Mouse (Mus musculus): ENCODE results near the gene Rell1. TPM values are rescaled to one million over a fixed set of nuclear protein-coding genes. Genes with fewer than 3 reads are reported as not detected.

Rell1 gene
- total and polyA plus RNA-seq, 3 experiments = 3.4 to 10.4 (median 9.3) TPM

DNA sequence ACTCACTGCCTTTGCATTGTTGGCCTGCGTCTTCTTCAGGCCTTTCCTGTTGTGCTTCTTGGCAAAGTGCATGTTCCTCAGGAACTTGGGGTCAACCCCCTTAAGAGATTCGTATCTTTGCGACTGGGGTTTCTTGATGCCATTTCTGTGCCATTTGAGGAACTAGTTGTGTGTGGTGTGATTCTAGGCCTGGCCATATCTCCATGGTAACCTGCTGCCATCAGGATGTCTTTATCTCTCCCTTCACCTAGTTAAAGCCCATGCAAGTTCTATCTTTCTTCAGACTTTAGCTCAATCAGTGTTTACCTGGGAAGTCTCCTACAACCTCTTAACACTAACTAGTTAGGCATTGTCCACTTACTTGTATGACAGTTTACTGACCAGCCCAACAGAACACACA, 22.0 kb upstream of the Rell1 start:
- Histone ChIP-seq H3K27ac (no peak overlapping the region), H3K4me1 (ENCODE audit: control insufficient read depth, insufficient read depth, low read length) (no peaks in the 10 kb centered on the region), H3K27me3 (ENCODE audit: control insufficient read depth, insufficient read depth, low read length) (no peaks in the 10 kb centered on the region), H3K36me3 (ENCODE audit: control insufficient read depth, insufficient read depth, low read length) (no peaks in the 10 kb centered on the region), H3K9ac (ENCODE audit: low read depth, low read length) (no peak overlapping the region), H3K79me2 (replicated peaks; ENCODE audit: control insufficient read depth, insufficient read depth, low read length) (no peaks in the 10 kb centered on the region), H3K4me3 (no peak overlapping the region)
- intact Hi-C loops (cut with DNase I) = no loop called here
- 85% methylated on average over 3 of the region's 3 CpGs for WGBS
- DNase-seq = no peak
- TF ChIP-seq EP300 (IDR thresholded peaks at IDR 0.05; ENCODE audit: insufficient read depth, low read depth, low read length) (no peak), CTCF (IDR thresholded peaks at IDR 0.05) (no peak), POLR2A (IDR thresholded peaks at IDR 0.05; ENCODE audit: insufficient read depth, low read depth, low read length) (no peak)

- 86% methylated on average over 6 of the region's 6 CpGs for WGBS
- Histone ChIP-seq H3K9ac (ENCODE audit: low read depth, low read length) (no peak overlapping the region), H3K4me1 (ENCODE audit: control insufficient read depth, insufficient read depth, low read length) (no peaks in the 10 kb centered on the region; the same call in 1 of the 2 replicates), H3K4me3 (no peak overlapping the region), H3K36me3 (ENCODE audit: control insufficient read depth, insufficient read depth, low read length) (no peaks in the 10 kb centered on the region), H3K27me3 (ENCODE audit: control insufficient read depth, insufficient read depth, low read length) (no peaks in the 10 kb centered on the region), H3K79me2 (replicated peaks; ENCODE audit: control insufficient read depth, insufficient read depth, low read length) (no peaks in the 10 kb centered on the region), H3K27ac (no peak overlapping the region)
- TF ChIP-seq CTCF (IDR thresholded peaks at IDR 0.05) (no peak), EP300 (IDR thresholded peaks at IDR 0.05; ENCODE audit: insufficient read depth, low read depth, low read length) (no peak), POLR2A (IDR thresholded peaks at IDR 0.05; ENCODE audit: insufficient read depth, low read depth, low read length) (no peak)
- intact Hi-C loops (cut with DNase I) = no loop called here
- no peak for DNase-seq
Measured at GRCm38 (mm10) chr5:63986337-63986736, 17.6 kb upstream of the Rell1 start.

GRCm38 (mm10) chr5:63982296-63982695, 13.6 kb upstream of the Rell1 start:
- DNase-seq = peak in 1 of 2 experiments; percentile 36
- H3K27me3 ChIP-seq (ENCODE audit: control insufficient read depth, insufficient read depth, low read length) = no peaks in the 10 kb centered on the region
- H3K79me2 ChIP-seq (replicated peaks; ENCODE audit: control insufficient read depth, insufficient read depth, low read length) = no peaks in the 10 kb centered on the region
- 4% methylated on average over 11 of the region's 11 CpGs for WGBS
- TF ChIP-seq POLR2A (IDR thresholded peaks at IDR 0.05; ENCODE audit: insufficient read depth, low read depth, low read length) = no peak
- TF ChIP-seq CTCF (IDR thresholded peaks at IDR 0.05) = no peak
- TF ChIP-seq EP300 (IDR thresholded peaks at IDR 0.05; ENCODE audit: insufficient read depth, low read depth, low read length) = no peak
- H3K27ac ChIP-seq = no peak overlapping the region
- no peak overlapping the region for H3K9ac ChIP-seq (ENCODE audit: low read depth, low read length)
- intact Hi-C loops (cut with DNase I) = no loop called here
- no peak overlapping the region for H3K4me3 ChIP-seq
- H3K36me3 ChIP-seq (ENCODE audit: control insufficient read depth, insufficient read depth, low read length) = no peaks in the 10 kb centered on the region
- no peaks in the 10 kb centered on the region; the same call in 1 of the 2 replicates for H3K4me1 ChIP-seq (ENCODE audit: control insufficient read depth, insufficient read depth, low read length)

GRCm38 (mm10) chr5:63970991-63971390, 2.3 kb upstream of the Rell1 start:
- no peaks in the 10 kb centered on the region for H3K36me3 ChIP-seq (ENCODE audit: control insufficient read depth, insufficient read depth, low read length)

DNA sequence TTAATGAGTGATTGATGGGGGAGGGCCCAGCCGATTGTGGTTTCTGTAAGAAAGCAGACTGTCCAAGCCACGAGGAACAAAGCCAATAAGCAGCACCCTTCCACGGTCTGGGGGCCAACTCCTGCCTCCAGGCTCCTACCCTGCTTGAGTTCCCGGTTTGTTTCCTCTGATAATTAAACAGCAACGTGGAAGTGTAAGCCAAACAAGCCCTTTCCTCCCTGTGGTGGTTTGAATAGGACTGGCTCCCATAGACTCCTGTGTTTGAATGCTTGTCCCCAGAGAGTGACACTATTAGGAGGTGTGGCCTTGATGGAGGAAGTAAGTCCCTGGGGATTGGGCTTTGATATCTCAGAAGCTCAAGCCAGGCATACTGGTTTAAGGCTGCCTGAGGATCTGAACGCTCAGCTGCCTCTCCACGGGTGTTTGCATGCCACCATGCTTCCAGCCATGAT, 1.6 kb upstream of the Rell1 start:
- peak in 1 of 2 experiments; percentile 39 for DNase-seq
- H3K36me3 ChIP-seq (ENCODE audit: control insufficient read depth, insufficient read depth, low read length) = no peaks in the 10 kb centered on the region
- intact Hi-C loops (cut with DNase I) = no loop called here
- H3K4me3 ChIP-seq = no peak overlapping the region
- TF ChIP-seq POLR2A (IDR thresholded peaks at IDR 0.05; ENCODE audit: insufficient read depth, low read depth, low read length) = no peak
- no peak for TF ChIP-seq CTCF (IDR thresholded peaks at IDR 0.05)
- TF ChIP-seq EP300 (IDR thresholded peaks at IDR 0.05; ENCODE audit: insufficient read depth, low read depth, low read length) = no peak
- H3K4me1 ChIP-seq (ENCODE audit: control insufficient read depth, insufficient read depth, low read length) = peaks cover 5% of the 10 kb centered on the region
- H3K27ac ChIP-seq = no peak overlapping the region; the same call in 1 of the 2 replicates
- 24% methylated on average over 7 of the region's 7 CpGs for WGBS
- no peaks in the 10 kb centered on the region for H3K27me3 ChIP-seq (ENCODE audit: control insufficient read depth, insufficient read depth, low read length)
- no peak overlapping the region for H3K9ac ChIP-seq (ENCODE audit: low read depth, low read length)
- H3K79me2 ChIP-seq (replicated peaks; ENCODE audit: control insufficient read depth, insufficient read depth, low read length) = no peaks in the 10 kb centered on the region

More at GRCm38 (mm10) chr5:63970991-63971390, 2.3 kb upstream of the Rell1 start:
- Histone ChIP-seq H3K4me3 (no peak overlapping the region), H3K27ac (no peak overlapping the region), H3K9ac (ENCODE audit: low read depth, low read length) (no peak overlapping the region), H3K27me3 (ENCODE audit: control insufficient read depth, insufficient read depth, low read length) (no peaks in the 10 kb centered on the region), H3K79me2 (replicated peaks; ENCODE audit: control insufficient read depth, insufficient read depth, low read length) (no peaks in the 10 kb centered on the region), H3K4me1 (ENCODE audit: control insufficient read depth, insufficient read depth, low read length) (peaks cover 5% of the 10 kb centered on the region)
- TF ChIP-seq POLR2A (IDR thresholded peaks at IDR 0.05; ENCODE audit: insufficient read depth, low read depth, low read length) (no peak), EP300 (IDR thresholded peaks at IDR 0.05; ENCODE audit: insufficient read depth, low read depth, low read length) (no peak), CTCF (IDR thresholded peaks at IDR 0.05) (no peak)
- intact Hi-C loops (cut with DNase I) = no loop called here
- DNase-seq = no peak
- WGBS = 97% methylated on average over 2 of the region's 2 CpGs

- no peak for TF ChIP-seq CTCF (IDR thresholded peaks at IDR 0.05)
- no peak for TF ChIP-seq POLR2A (IDR thresholded peaks at IDR 0.05; ENCODE audit: insufficient read depth, low read depth, low read length)
- no peak for TF ChIP-seq EP300 (IDR thresholded peaks at IDR 0.05; ENCODE audit: insufficient read depth, low read depth, low read length)
- Histone ChIP-seq H3K4me3 (peak overlapping the region; percentile 92), H3K27ac (peak overlapping the region; percentile 77), H3K79me2 (replicated peaks; ENCODE audit: control insufficient read depth, insufficient read depth, low read length) (no peaks in the 10 kb centered on the region), H3K9ac (ENCODE audit: low read depth, low read length) (no peak overlapping the region), H3K36me3 (ENCODE audit: control insufficient read depth, insufficient read depth, low read length) (no peaks in the 10 kb centered on the region), H3K27me3 (ENCODE audit: control insufficient read depth, insufficient read depth, low read length) (no peaks in the 10 kb centered on the region), H3K4me1 (ENCODE audit: control insufficient read depth, insufficient read depth, low read length) (peaks cover 5% of the 10 kb centered on the region)
- DNase-seq = no peak
- 26% methylated on average over 5 of the region's 5 CpGs for WGBS
- intact Hi-C loops (cut with DNase I) = loop anchor here (2.0 to 5.0 kb wide), 3 partner anchors 19 to 123 kb away; partner anchors contain the start of gene Pgm2
Measured at GRCm38 (mm10) chr5:63969476-63970112, 897 bp upstream of the Rell1 start.
